Mouse (Mus musculus) thymus, postnatal 25 days (tissue): ENCODE measurements at regions not wholly inside any gene's neighbourhood (a gene's known extent, or its start where the extent isn't known, plus 50 kb on each side); places are given as distances from the start of the nearest gene placed in this dataset.
"Not testable (repeated sequence)": the region's sequence is repeated elsewhere in the genome, so short reads cannot be mapped to it uniquely, and the experiment has no call there.

Source experiments
- DNase-seq: peaks from one replicate; pipeline ENCODE4 v3.0.0; 2022

GRCm38 (mm10) chr3:79002173-79002848, 284.0 kb downstream of the Rapgef2 start:
- DNase-seq, result no peak

GRCm38 (mm10) chr3:79001754-79002153, 284.6 kb downstream of the Rapgef2 start:
- DNase-seq, result no peak

- no peak for DNase-seq
These were observed 286.0 kb downstream of the Rapgef2 start for GRCm38 (mm10) chr3:79000293-79000692.

GRCm38 (mm10) chr3:78999803-79000202, 286.5 kb downstream of the Rapgef2 start:
- no peak for DNase-seq

GRCm38 (mm10) chr3:78988120-78988519, 298.2 kb downstream of the Rapgef2 start:
- no peak for DNase-seq

GRCm38 (mm10) chr3:78986726-78987125, 299.6 kb downstream of the Rapgef2 start:
- DNase-seq, result no peak

- DNase-seq, result no peak
These were observed 305.3 kb downstream of the Rapgef2 start for GRCm38 (mm10) chr3:78981057-78981456.

- no peak for DNase-seq
These were observed 307.5 kb downstream of the Rapgef2 start for GRCm38 (mm10) chr3:78978781-78979180.

GRCm38 (mm10) chr3:78966683-78967549, 319.4 kb downstream of the Rapgef2 start:
- peak; percentile 33 for DNase-seq

GRCm38 (mm10) chr3:78964231-78964858, 322.0 kb downstream of the Rapgef2 start:
- no peak for DNase-seq

GRCm38 (mm10) chr3:78958781-78959180, 327.5 kb downstream of the Rapgef2 start:
- peak; percentile 19 for DNase-seq

- DNase-seq, result no peak
These were observed 331.0 kb downstream of the Rapgef2 start for GRCm38 (mm10) chr3:78955364-78955763.

- DNase-seq, result not testable (repeated sequence)
These were observed 336.9 kb downstream of the Rapgef2 start for GRCm38 (mm10) chr3:78949385-78949784.

GRCm38 (mm10) chr3:78948700-78949099, 337.6 kb downstream of the Rapgef2 start:
- DNase-seq, result no peak

- DNase-seq, result peak; percentile 51
These were observed 338.1 kb downstream of the Rapgef2 start for GRCm38 (mm10) chr3:78948171-78948570.

GRCm38 (mm10) chr3:78947183-78947582, 339.1 kb downstream of the Rapgef2 start:
- DNase-seq, result no peak

GRCm38 (mm10) chr3:78944185-78944584, 342.1 kb downstream of the Rapgef2 start:
- DNase-seq, result no peak

- no peak for DNase-seq
These were observed 353.3 kb downstream of the Rapgef2 start for GRCm38 (mm10) chr3:78932975-78933374.

- no peak for DNase-seq
These were observed 366.5 kb downstream of the Rapgef2 start for GRCm38 (mm10) chr3:78919850-78920249.

- DNase-seq, result peak; percentile 86
These were observed 366.9 kb downstream of the Rapgef2 start for GRCm38 (mm10) chr3:78919407-78919806.

- no peak for DNase-seq
These were observed 378.0 kb downstream of the Rapgef2 start for GRCm38 (mm10) chr3:78908196-78908844.

- no peak for DNase-seq
These were observed 378.5 kb downstream of the Rapgef2 start for GRCm38 (mm10) chr3:78907778-78908177.

GRCm38 (mm10) chr3:78901838-78902484, 384.4 kb downstream of the Rapgef2 start:
- DNase-seq, result no peak
